11 mouse cellular contexts compared by ENCODE assay signal in the genomic region with DNA sequence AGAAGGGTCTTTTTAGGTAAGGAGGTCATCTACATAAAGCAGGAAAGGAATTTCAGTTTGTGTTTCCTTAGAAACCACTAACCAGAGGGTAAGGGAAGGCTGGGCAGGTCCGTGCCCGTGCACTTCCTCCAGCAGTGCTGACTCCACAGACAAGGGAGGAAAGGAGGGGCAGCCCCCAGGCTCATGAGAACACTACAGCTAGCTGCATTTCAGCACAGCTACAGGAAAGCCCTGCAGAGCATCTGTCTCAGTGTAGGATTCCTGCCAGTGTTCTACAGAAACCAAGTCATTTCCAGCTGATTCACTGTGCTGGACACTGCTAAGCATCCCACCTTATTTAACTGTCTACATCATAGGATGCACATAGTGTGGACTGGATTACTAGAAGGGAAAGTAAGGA. TPM values are rescaled to one million over a fixed set of nuclear protein-coding genes. Genes with fewer than 3 reads are reported as not detected.
DNase-seq lines count a peak whose midpoint lies in the region; ATAC-seq and TF ChIP-seq lines count a peak whose summit lies in the region.
"Had no signal": no experiment of that assay in that cellular context is flagged by ENCODE, and none has a peak within 500 bp of the region (broad histone marks: within the 10 kb centered on the region; RNA-seq: fewer than 3 reads in every experiment).

No protein-coding gene starts in this region.

- no peaks in the 10 kb centered on the region for H3K27me3 ChIP-seq in kidney, embryonic 15.5 days
- no peaks in the 10 kb centered on the region for H3K27me3 ChIP-seq in kidney, adult 2 months (replicated peaks; ENCODE audit: control insufficient read depth, insufficient read depth, low read length)
- no peaks in the 10 kb centered on the region for H3K27me3 ChIP-seq in lung, postnatal 0 days (replicated peaks; ENCODE audit: insufficient read depth, low read length)
- no peaks in the 10 kb centered on the region for H3K27me3 ChIP-seq in embryonic facial prominence, embryonic 14.5 days (replicated peaks; ENCODE audit: control insufficient read depth, insufficient read depth, low read length)
- no peaks in the 10 kb centered on the region for H3K27me3 ChIP-seq in stomach, embryonic 14.5 days (ENCODE audit: control insufficient read depth, insufficient read depth, low read length)
- H3K27me3 ChIP-seq: hindbrain, embryonic 15.5 days had no signal

- intact Hi-C loops in left cerebral cortex, adult 2 months (cut with DNase I): no loop called here

- H3K27ac ChIP-seq in kidney, embryonic 15.5 days: 0 out of 2 replicates have a peak overlapping the region, but pooled peaks have one; percentile 7
- H3K27ac ChIP-seq in kidney, adult 2 months (ENCODE audit: insufficient read depth, low read depth, low read length): no peak overlapping the region
- H3K27ac ChIP-seq in lung, postnatal 0 days (ENCODE audit: low read length): no peak overlapping the region
- no peak overlapping the region for H3K27ac ChIP-seq in embryonic facial prominence, embryonic 14.5 days (replicated peaks; ENCODE audit: low read depth, low read length)
- H3K27ac ChIP-seq in stomach, embryonic 14.5 days (ENCODE audit: low read length): peak overlapping the region; percentile 74; the same call in 1 of the 2 replicates
- no peak overlapping the region for H3K27ac ChIP-seq in left cerebral cortex, adult 2 months
- H3K27ac ChIP-seq: hindbrain, embryonic 15.5 days had no signal

- peaks cover 87% of the 10 kb centered on the region for H3K36me3 ChIP-seq in kidney, embryonic 15.5 days
- H3K36me3 ChIP-seq in kidney, adult 2 months (ENCODE audit: control insufficient read depth, insufficient read depth, low read length): peaks cover 12% of the 10 kb centered on the region
- H3K36me3 ChIP-seq in lung, postnatal 0 days (ENCODE audit: insufficient read depth, low read length): peaks cover 37% of the 10 kb centered on the region
- H3K36me3 ChIP-seq in embryonic facial prominence, embryonic 14.5 days (ENCODE audit: control insufficient read depth, insufficient read depth, low read length): peaks cover 69% of the 10 kb centered on the region
- H3K36me3 ChIP-seq in stomach, embryonic 14.5 days (ENCODE audit: control insufficient read depth, insufficient read depth, low read length): peaks cover 37% of the 10 kb centered on the region

- ATAC-seq in kidney, embryonic 15.5 days (replicated peaks; ENCODE audit: low FRiP score): no peak; the same call in 1 of the 2 replicates
- peak; percentile 31; the same call in 1 of the 2 replicates for ATAC-seq in lung, postnatal 0 days
- ATAC-seq in embryonic facial prominence, embryonic 14.5 days (ENCODE audit: low read depth): peak; percentile 55; the same call in 1 of the 2 replicates
- peak; percentile 50; the same call in 1 of the 2 replicates for ATAC-seq in stomach, embryonic 14.5 days (ENCODE audit: insufficient number of reproducible peaks, insufficient read depth, low FRiP score, low read depth)

- H3K4me1 ChIP-seq in kidney, embryonic 15.5 days: 0 out of 2 replicates have a peak, but pooled peaks cover 4% of the 10 kb centered on the region
- H3K4me1 ChIP-seq in kidney, adult 2 months (ENCODE audit: control insufficient read depth, insufficient read depth, low read length): peaks cover 4% of the 10 kb centered on the region; the same call in 1 of the 2 replicates
- no peaks in the 10 kb centered on the region for H3K4me1 ChIP-seq in lung, postnatal 0 days (ENCODE audit: insufficient read depth, low read depth, low read length)
- H3K4me1 ChIP-seq in embryonic facial prominence, embryonic 14.5 days (ENCODE audit: control insufficient read depth, insufficient read depth, low read length): no peaks in the 10 kb centered on the region
- 0 out of 2 replicates have a peak, but pooled peaks cover 3% of the 10 kb centered on the region for H3K4me1 ChIP-seq in stomach, embryonic 14.5 days (ENCODE audit: control insufficient read depth, insufficient read depth, low read length)
- H3K4me1 ChIP-seq: hindbrain, embryonic 15.5 days had no signal

- no peak for TF ChIP-seq POLR2A in kidney, adult 2 months (IDR thresholded peaks at IDR 0.05; ENCODE audit: low read depth, low read length)

- no peaks in the 10 kb centered on the region for H3K9me3 ChIP-seq in kidney, embryonic 15.5 days (replicated peaks)
- no peaks in the 10 kb centered on the region for H3K9me3 ChIP-seq in lung, postnatal 0 days (ENCODE audit: low read length)
- no peaks in the 10 kb centered on the region for H3K9me3 ChIP-seq in embryonic facial prominence, embryonic 14.5 days (ENCODE audit: control insufficient read depth, low read length)
- no peaks in the 10 kb centered on the region for H3K9me3 ChIP-seq in stomach, embryonic 14.5 days (ENCODE audit: control insufficient read depth, low read depth, low read length)
- H3K9me3 ChIP-seq: hindbrain, embryonic 15.5 days had no signal

- TF ChIP-seq CTCF in kidney, adult 2 months (conservative IDR thresholded peaks at IDR 0.05; ENCODE audit: insufficient read depth, insufficient read length, low read depth, low read length): no peak
- TF ChIP-seq CTCF in lung, postnatal 0 days (IDR thresholded peaks at IDR 0.05): no peak
- TF ChIP-seq CTCF in left cerebral cortex, adult 2 months (IDR thresholded peaks at IDR 0.05): no peak

- no peak for DNase-seq in kidney, adult 2 months
- no peak for DNase-seq in lung, postnatal 0 days (ENCODE audit: low spot score)
- DNase-seq in lung, postnatal 25 days (ENCODE audit: low spot score): no peak
- peak; percentile 50 for DNase-seq in embryonic facial prominence, embryonic 14.5 days (ENCODE audit: low spot score)
- DNase-seq in left cerebral cortex, adult 2 months (ENCODE audit: extremely low spot score in 1 of 2, low spot score in 2 of 2): no peak
- DNase-seq: cerebellum, postnatal 14 days; gastrocnemius, postnatal 36 days; thymus, adult 18-20 months had no signal

- no peak overlapping the region for H3K4me3 ChIP-seq in kidney, embryonic 15.5 days (replicated peaks)
- H3K4me3 ChIP-seq in kidney, adult 2 months (ENCODE audit: insufficient read depth, low read depth, low read length): no peak overlapping the region
- no peak overlapping the region for H3K4me3 ChIP-seq in lung, postnatal 0 days (ENCODE audit: low read depth, low read length)
- H3K4me3 ChIP-seq in embryonic facial prominence, embryonic 14.5 days (ENCODE audit: low read depth, low read length): no peak overlapping the region
- no peak overlapping the region for H3K4me3 ChIP-seq in stomach, embryonic 14.5 days (ENCODE audit: low read depth, low read length)
- H3K4me3 ChIP-seq in left cerebral cortex, adult 2 months: no peak overlapping the region
- H3K4me3 ChIP-seq: hindbrain, embryonic 15.5 days had no signal

- WGBS in kidney, embryonic 15.5 days: 44% methylated on average over 2 of the region's 2 CpGs
- WGBS in kidney, adult 2 months: 17% methylated on average over 2 of the region's 2 CpGs
- WGBS in lung, postnatal 0 days: 17% methylated on average over 2 of the region's 2 CpGs
- WGBS in embryonic facial prominence, embryonic 14.5 days: 32% methylated on average over 2 of the region's 2 CpGs
- 13% methylated on average over 2 of the region's 2 CpGs for WGBS in stomach, embryonic 14.5 days

- H3K9ac ChIP-seq in kidney, embryonic 15.5 days: no peak overlapping the region
- H3K9ac ChIP-seq in lung, postnatal 0 days (replicated peaks; ENCODE audit: low read depth): no peak overlapping the region
- H3K9ac ChIP-seq in embryonic facial prominence, embryonic 14.5 days (ENCODE audit: low read depth, low read length): no peak overlapping the region
- no peak overlapping the region for H3K9ac ChIP-seq in stomach, embryonic 14.5 days (replicated peaks; ENCODE audit: low read depth, low read length)
- H3K9ac ChIP-seq: hindbrain, embryonic 15.5 days had no signal

- no peak overlapping the region for H3K4me2 ChIP-seq in kidney, embryonic 15.5 days
- H3K4me2 ChIP-seq in lung, postnatal 0 days (replicated peaks; ENCODE audit: low read depth, low read length): no peak overlapping the region
- H3K4me2 ChIP-seq in embryonic facial prominence, embryonic 14.5 days (ENCODE audit: low read depth, low read length): no peak overlapping the region
- no peak overlapping the region for H3K4me2 ChIP-seq in stomach, embryonic 14.5 days (replicated peaks; ENCODE audit: low read depth, low read length)
- H3K4me2 ChIP-seq: hindbrain, embryonic 15.5 days had no signal

- TF ChIP-seq EP300 in lung, postnatal 0 days (IDR thresholded peaks at IDR 0.05): no peak

RNA-seq across cellular contexts. Expression of gene Mrs2, which starts 27.0 kb away (rescaled TPM):
- 15.1 and 17.4 TPM in 2 replicates for polyA plus RNA-seq in kidney, embryonic 15.5 days (2015; fragmentation: Nextera tagmentation; extraction: Ambion mirVana)
- 23.9 and 27.3 TPM in 2 replicates for polyA plus RNA-seq in kidney, adult 2 months (2012; rRNA removed)
- 9.1 and 13.3 TPM in 2 replicates for polyA plus RNA-seq in lung, postnatal 0 days (2015; fragmentation: Nextera tagmentation; extraction: Ambion mirVana)
- polyA plus RNA-seq in embryonic facial prominence, embryonic 14.5 days (2014; fragmentation: Nextera tagmentation; extraction: Ambion mirVana): 18.7 and 25.3 TPM in 2 replicates
- polyA plus RNA-seq in stomach, embryonic 14.5 days (2014; fragmentation: Nextera tagmentation; extraction: Ambion mirVana): 23.6 and 29.8 TPM in 2 replicates
- 10 to 100 TPM; 54.3 to 65.6 TPM for total RNA-seq in left cerebral cortex, adult 2 months (2021)

RNA-seq across cellular contexts. Expression of gene Gpld1, which starts 50.2 kb away (rescaled TPM):
- 0.84 and 1.2 TPM in 2 replicates for polyA plus RNA-seq in kidney, embryonic 15.5 days (2015; fragmentation: Nextera tagmentation; extraction: Ambion mirVana)
- 1.3 and 1.7 TPM in 2 replicates for polyA plus RNA-seq in kidney, adult 2 months (2012; rRNA removed)
- 0.56 and 0.99 TPM in 2 replicates for polyA plus RNA-seq in lung, postnatal 0 days (2015; fragmentation: Nextera tagmentation; extraction: Ambion mirVana)
- 1.7 and 2.2 TPM in 2 replicates for polyA plus RNA-seq in embryonic facial prominence, embryonic 14.5 days (2014; fragmentation: Nextera tagmentation; extraction: Ambion mirVana)
- 3.9 and 4.1 TPM in 2 replicates for polyA plus RNA-seq in stomach, embryonic 14.5 days (2014; fragmentation: Nextera tagmentation; extraction: Ambion mirVana)
- total RNA-seq in left cerebral cortex, adult 2 months (2021): 10 to 100 TPM; 19.2 to 19.8 TPM

RNA-seq across cellular contexts. Expression of gene Aldh5a1, which starts 55.7 kb away (rescaled TPM):
- 7.8 and 7.9 TPM in 2 replicates for polyA plus RNA-seq in kidney, embryonic 15.5 days (2015; fragmentation: Nextera tagmentation; extraction: Ambion mirVana)
- polyA plus RNA-seq in kidney, adult 2 months (2012; rRNA removed): 16.5 and 17.6 TPM in 2 replicates
- polyA plus RNA-seq in lung, postnatal 0 days (2015; fragmentation: Nextera tagmentation; extraction: Ambion mirVana): 2.0 and 2.3 TPM in 2 replicates
- 4.3 and 5.6 TPM in 2 replicates for polyA plus RNA-seq in embryonic facial prominence, embryonic 14.5 days (2014; fragmentation: Nextera tagmentation; extraction: Ambion mirVana)
- 9.3 and 10.6 TPM in 2 replicates for polyA plus RNA-seq in stomach, embryonic 14.5 days (2014; fragmentation: Nextera tagmentation; extraction: Ambion mirVana)
- 10 to 100 TPM; 56.5 to 56.8 TPM for total RNA-seq in left cerebral cortex, adult 2 months (2021)

Comparison
In these comparisons a context has a peak if more than half of its experiments do, and no peak if none do; other contexts are left out.
1. H3K27ac ChIP-seq: peak in kidney, embryonic 15.5 days (single experiment) and stomach, embryonic 14.5 days (single experiment); none in kidney, adult 2 months (single experiment), lung, postnatal 0 days (single experiment), embryonic facial prominence, embryonic 14.5 days (single experiment) and left cerebral cortex, adult 2 months (single experiment).